Mouse (Mus musculus): Measurements from ENCODE around the gene Litaf. TPM values are rescaled to one million over a fixed set of nuclear protein-coding genes. Genes with fewer than 3 reads are reported as not detected.
"Not testable (repeated sequence)": the region's sequence is repeated elsewhere in the genome, so short reads cannot be mapped to it uniquely, and the experiment has no call there.

Gene Litaf
- total RNA-seq, 2 experiments from 2014 or later, result 4.8 to 9.3 TPM

DNA sequence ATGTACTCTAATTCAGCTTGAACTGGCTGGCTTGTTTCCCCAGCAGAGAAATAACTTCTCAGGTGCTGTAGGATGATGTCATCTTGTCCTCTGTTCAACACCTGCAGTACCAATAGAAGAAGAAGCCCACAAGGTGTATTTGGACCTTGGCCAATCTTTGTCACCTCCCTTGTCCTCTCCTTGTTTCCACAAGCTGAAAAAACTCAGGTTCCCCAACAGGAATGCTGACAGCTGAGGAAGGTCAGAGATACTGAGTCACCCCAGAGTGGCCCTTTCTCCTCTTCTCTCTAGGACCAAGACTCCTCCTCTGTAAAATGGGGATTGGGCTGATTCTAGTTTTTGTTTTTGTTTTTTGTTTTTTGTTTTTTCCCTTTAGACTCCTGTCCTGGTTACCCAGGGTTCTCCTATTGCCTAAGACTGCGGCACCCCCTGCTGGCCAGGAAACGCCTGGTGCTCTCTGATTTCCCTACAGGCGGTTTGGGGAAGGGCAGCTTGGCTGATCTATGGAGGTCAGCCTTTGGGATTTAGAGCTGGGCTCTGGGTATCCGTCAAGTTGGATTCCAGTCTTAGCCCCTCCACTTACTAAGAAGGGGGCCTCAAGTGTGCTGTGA is 31.7 kb downstream of the Litaf start:
- DNase-seq, result peak; percentile 89
- no peak overlapping the region for H3K4me3 ChIP-seq
- no peak; the same call in 1 of the 2 replicates for TF ChIP-seq CTCF (IDR thresholded peaks at IDR 0.05)
- H3K27ac ChIP-seq, result no peak overlapping the region
- intact Hi-C loops (cut with DNase I), result loop anchor here (1.0 to 5.0 kb wide), 3 partner anchors 42 to 161 kb away; no protein-coding TSS in a partner anchor

- no peak for DNase-seq
- intact Hi-C loops (cut with DNase I), result loop anchor here (5.0 kb wide), 1 partner anchor 39 kb away; no protein-coding TSS in a partner anchor
These were observed 34.6 kb downstream of the Litaf start for GRCm38 (mm10) chr16:11031320-11031719.

GRCm38 (mm10) chr16:11030844-11031243 is 35.1 kb downstream of the Litaf start:
- no peak for TF ChIP-seq CTCF (IDR thresholded peaks at IDR 0.05)
- no peak overlapping the region for H3K4me3 ChIP-seq
- no peak overlapping the region for H3K27ac ChIP-seq
- no peak for DNase-seq
- intact Hi-C loops (cut with DNase I), result loop anchor here (5.0 kb wide), 1 partner anchor 39 kb away; no protein-coding TSS in a partner anchor

More at GRCm38 (mm10) chr16:11031320-11031719, 34.6 kb downstream of the Litaf start:
- TF ChIP-seq CTCF (IDR thresholded peaks at IDR 0.05), result peak; percentile 15; the same call in 1 of the 2 replicates
- H3K27ac ChIP-seq, result no peak overlapping the region
- H3K4me3 ChIP-seq, result no peak overlapping the region

DNA sequence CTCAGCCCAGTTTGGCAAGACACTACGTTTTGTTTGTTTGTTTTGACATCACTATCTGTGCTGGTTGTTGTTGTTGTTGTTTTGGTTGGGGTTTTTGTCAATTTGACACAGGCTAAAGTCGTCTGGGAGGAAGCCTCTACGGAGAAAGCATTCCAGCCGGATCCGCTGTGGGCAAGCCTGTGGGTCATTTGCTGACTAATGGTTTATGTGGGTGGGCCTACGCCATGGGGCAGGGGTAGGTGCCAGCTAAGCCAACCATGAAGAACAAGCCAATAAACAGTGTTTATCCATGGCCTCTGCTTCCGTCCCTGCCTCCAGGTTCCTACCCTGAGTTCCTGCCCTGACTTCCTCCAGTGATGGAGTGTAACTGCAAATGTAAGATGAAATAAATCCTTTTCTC is 37.8 kb downstream of the Litaf start:
- DNase-seq, result no peak
- Histone ChIP-seq H3K27ac (no peak overlapping the region), H3K4me3 (no peak overlapping the region)
- intact Hi-C loops (cut with DNase I), result no loop called here
- TF ChIP-seq CTCF (IDR thresholded peaks at IDR 0.05), result no peak

GRCm38 (mm10) chr16:11024841-11025240 is 41.1 kb downstream of the Litaf start:
- no peak for TF ChIP-seq CTCF (IDR thresholded peaks at IDR 0.05)
- intact Hi-C loops (cut with DNase I), result no loop called here
- no peak overlapping the region for H3K4me3 ChIP-seq
- H3K27ac ChIP-seq, result peak overlapping the region; percentile 66
- DNase-seq, result peak; percentile 70

DNA sequence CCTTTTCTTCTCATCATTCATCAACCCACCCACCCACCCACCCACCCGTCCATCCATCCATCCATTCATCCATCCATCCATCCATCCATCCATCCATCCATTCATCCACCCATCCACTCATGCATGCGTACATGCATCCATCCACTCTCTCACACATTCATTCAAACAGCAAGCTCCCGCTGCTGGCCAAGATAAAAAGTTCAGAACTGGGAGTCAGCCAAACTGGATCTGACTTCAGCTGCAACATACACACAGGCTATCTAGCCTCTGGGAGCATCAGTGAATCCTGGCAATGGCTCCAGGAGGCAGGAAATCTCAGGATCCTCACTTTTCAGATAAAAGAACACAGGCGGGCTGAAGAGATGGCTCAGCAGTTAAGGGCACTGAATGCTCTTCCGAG is 42.3 kb downstream of the Litaf start:
- Histone ChIP-seq H3K27ac (no peak overlapping the region), H3K4me3 (no peak overlapping the region)
- DNase-seq, result no peak
- no peak for TF ChIP-seq CTCF (IDR thresholded peaks at IDR 0.05)
- intact Hi-C loops (cut with DNase I), result no loop called here

GRCm38 (mm10) chr16:11022113-11022489 is 43.9 kb downstream of the Litaf start:
- H3K27ac ChIP-seq, result no peak overlapping the region
- DNase-seq, result no peak
- TF ChIP-seq CTCF (IDR thresholded peaks at IDR 0.05), result no peak
- no peak overlapping the region for H3K4me3 ChIP-seq
- intact Hi-C loops (cut with DNase I), result no loop called here

- no peak for TF ChIP-seq CTCF (IDR thresholded peaks at IDR 0.05)
- no peak overlapping the region for H3K4me3 ChIP-seq
- intact Hi-C loops (cut with DNase I), result no loop called here
- no peak overlapping the region for H3K27ac ChIP-seq
- DNase-seq, result no peak
These were observed 44.4 kb downstream of the Litaf start for GRCm38 (mm10) chr16:11021403-11022112.

DNA sequence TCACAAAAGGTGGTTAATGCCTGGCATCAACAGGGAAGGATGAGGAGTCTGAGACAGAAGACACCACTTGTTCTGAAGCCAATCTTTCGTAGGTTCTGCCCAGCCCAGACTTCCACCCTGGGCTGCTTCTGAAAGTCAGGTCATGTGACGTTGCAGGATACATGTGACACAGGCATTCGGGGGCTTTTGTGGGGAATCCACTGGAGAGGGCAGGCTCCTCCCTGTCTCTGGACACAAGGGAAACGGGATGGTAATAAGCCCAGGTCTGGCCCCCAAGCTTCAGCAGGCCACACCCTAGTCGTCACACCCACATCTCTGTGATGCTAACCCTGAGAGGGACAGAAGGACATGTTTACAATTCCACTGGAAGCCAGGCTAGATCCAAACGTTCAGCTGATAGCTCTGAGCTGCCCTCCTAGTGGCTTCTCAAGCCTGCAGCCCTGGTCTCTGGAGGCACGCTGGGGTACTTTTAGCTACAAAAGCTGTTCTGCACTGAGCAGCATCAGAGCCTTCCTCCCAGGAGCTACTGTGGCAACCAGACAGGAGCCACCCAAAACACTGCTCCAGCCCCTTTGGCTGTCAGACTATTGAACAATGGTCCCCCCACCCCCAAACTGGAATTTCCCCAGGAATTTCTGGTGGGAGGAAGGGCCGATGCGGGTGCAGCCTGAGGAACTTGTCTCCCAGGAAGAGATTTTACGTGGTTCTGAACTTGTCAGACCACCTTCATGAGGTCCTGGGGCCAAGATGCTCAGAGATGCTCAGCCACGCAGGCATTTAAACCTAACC is 48.0 kb downstream of the Litaf start:
- intact Hi-C loops (cut with DNase I), result no loop called here
- no peak for TF ChIP-seq CTCF (IDR thresholded peaks at IDR 0.05)
- no peak for DNase-seq
- H3K27ac ChIP-seq, result peak overlapping the region; percentile 13; the same call in 1 of the 2 replicates
- H3K4me3 ChIP-seq, result no peak overlapping the region

DNA sequence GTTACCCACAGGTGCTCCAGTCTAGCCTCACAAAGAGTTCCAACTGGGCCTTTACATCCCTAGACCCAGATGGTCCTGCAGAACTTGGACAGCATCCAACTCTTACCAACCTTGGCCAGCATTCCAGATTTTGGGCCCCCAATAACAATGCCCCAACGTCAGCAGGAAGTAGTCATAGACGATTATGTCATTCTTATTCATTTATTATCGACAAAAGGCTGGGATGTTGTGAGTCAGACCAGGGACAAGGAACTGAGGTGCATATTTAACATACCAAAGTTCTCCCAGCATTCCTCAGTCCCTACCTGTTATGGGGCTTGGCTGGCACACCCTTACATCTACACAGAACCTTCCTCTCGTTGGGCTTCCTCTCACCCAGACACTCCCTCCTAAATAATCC is 49.6 kb downstream of the Litaf start:
- DNase-seq, result no peak
- H3K27ac ChIP-seq, result no peak overlapping the region
- intact Hi-C loops (cut with DNase I), result no loop called here

GRCm38 (mm10) chr16:11014407-11014806 is 51.5 kb downstream of the Litaf start:
- H3K4me3 ChIP-seq, result no peak overlapping the region
- DNase-seq, result no peak
- no peak overlapping the region for H3K27ac ChIP-seq
- intact Hi-C loops (cut with DNase I), result no loop called here
- TF ChIP-seq CTCF (IDR thresholded peaks at IDR 0.05), result no peak

More for the DNA sequence above, 49.6 kb downstream of the Litaf start:
- no peak overlapping the region for H3K4me3 ChIP-seq
- no peak for TF ChIP-seq CTCF (IDR thresholded peaks at IDR 0.05)

- DNase-seq; H3K4me3 ChIP-seq; intact Hi-C loops (cut with DNase I): not testable (repeated sequence)
- H3K27ac ChIP-seq, result peak overlapping the region; percentile 61; the same call in 1 of the 2 replicates
These were observed 52.4 kb downstream of the Litaf start for GRCm38 (mm10) chr16:11013464-11014147.

All from gastrocnemius, adult 2 months (tissue).